Mouse (Mus musculus) central nervous system, embryonic 14 days (tissue): ENCODE measurements around the gene Eef1a2. TPM values are rescaled to one million over a fixed set of nuclear protein-coding genes. Genes with fewer than 3 reads are reported as not detected.

ENCODE experiments used
- polyA plus RNA-seq: library from polyadenylated mRNA; depleted of rRNA; stranded (reverse); fragments of >200 nt; gene quantifications from 2 replicates; pipeline ENCODE4 v1.2.3, GENCODE M21; 2012; rRNA removed

Eef1a2 gene
- polyA plus RNA-seq, result 86.1 and 90.0 TPM in 2 replicates

GRCm38 (mm10) chr2:181156248-181157121, at the start of gene Eef1a2:
Gene Eef1a2 (minus strand): TSS chr2:181157014.

GRCm38 (mm10) chr2:181202422-181202821, 45.6 kb upstream of the Eef1a2 start, which contains the start of gene Ptk6:
Gene Ptk6 (minus strand): TSS chr2:181202789.

DNA sequence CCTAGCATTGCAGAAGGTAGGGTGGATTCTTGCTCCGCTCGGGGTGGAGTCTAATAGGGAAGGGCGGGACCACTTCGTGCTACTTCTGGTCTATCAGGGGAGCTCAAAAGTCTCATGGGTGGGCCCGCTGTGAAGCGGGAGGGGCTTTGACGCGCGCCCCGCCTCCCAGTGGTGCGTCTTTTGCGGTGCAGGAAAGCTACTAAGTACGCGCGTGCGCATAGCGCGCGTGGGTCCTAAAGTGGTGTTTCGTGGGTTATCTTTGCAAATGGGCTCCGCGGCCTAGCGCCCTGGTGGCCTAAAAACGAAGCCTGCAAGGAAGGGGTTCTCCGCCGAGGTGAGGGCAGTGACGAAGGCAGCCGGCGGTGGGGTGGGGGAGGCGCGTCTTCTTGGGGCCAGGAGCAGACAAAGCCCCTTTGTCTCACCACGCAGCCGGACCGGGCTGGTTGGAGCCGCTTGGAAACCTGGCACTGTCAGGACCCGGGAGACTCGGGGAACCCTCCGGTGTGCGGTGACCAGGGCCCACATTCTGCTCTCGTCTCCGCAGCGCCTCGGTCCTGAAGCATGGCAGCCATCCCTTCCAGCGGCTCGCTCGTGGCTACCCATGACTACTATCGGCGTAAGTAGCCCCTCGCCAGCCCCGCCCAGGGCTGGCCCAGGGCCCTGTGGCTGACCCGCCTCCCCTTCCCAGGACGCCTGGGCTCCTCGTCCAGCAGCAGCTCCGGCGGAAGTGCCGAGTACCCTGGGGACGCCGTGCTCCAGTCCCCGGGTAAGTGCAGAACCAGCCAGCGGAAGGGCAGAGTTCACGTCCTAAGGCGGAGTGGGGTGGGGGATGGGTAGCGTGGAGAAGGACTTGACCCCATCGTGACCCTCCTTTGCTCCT, 30.5 kb upstream of the Eef1a2 start, which contains the start of gene Ppdpf:
Ppdpf (plus strand) TSS at position 127 of the 880 bp plus-strand sequence.

GRCm38 (mm10) chr2:181134591-181135445, 22.0 kb downstream of the Eef1a2 start, which contains the start of gene Kcnq2:
Gene Kcnq2 (minus strand): TSS chr2:181135300.

Other genes starting within 250 kb of the Eef1a2 start
- 57.7 and 65.5 TPM in 2 replicates for gene Ythdf1, start 236.1 kb downstream of the Eef1a2 start, polyA plus RNA-seq
- 0.04 and 0.10 TPM in 2 replicates for gene Birc7, start 228.0 kb downstream of the Eef1a2 start, polyA plus RNA-seq
- 49.7 and 53.1 TPM in 2 replicates for gene Nkain4, start 202.3 kb downstream of the Eef1a2 start, polyA plus RNA-seq
- gene Arfgap1, start 189.8 kb downstream of the Eef1a2 start, polyA plus RNA-seq, result 105 and 122 TPM in 2 replicates
- gene Col20a1, start 170.5 kb downstream of the Eef1a2 start, polyA plus RNA-seq, result 0.96 and 2.4 TPM in 2 replicates
- gene Chrna4, start 113.5 kb downstream of the Eef1a2 start, polyA plus RNA-seq, result 13.0 and 15.8 TPM in 2 replicates
- gene Kcnq2, start 21.7 kb downstream of the Eef1a2 start, polyA plus RNA-seq, result 66.5 and 69.9 TPM in 2 replicates
- 247 and 280 TPM in 2 replicates for gene Ppdpf, start 30.2 kb upstream of the Eef1a2 start, polyA plus RNA-seq
- 0.02 and 0.03 TPM in 2 replicates for gene Ptk6, start 45.8 kb upstream of the Eef1a2 start, polyA plus RNA-seq
- 0.15 and 0.21 TPM in 2 replicates for gene Srms, start 56.2 kb upstream of the Eef1a2 start, polyA plus RNA-seq
- gene Fndc11, start 63.0 kb upstream of the Eef1a2 start, polyA plus RNA-seq, result 0.07 and 0.09 TPM in 2 replicates
- 2.3 and 3.6 TPM in 2 replicates for gene Helz2, start 85.0 kb upstream of the Eef1a2 start, polyA plus RNA-seq
- gene Gmeb2, start 131.0 kb upstream of the Eef1a2 start, polyA plus RNA-seq, result 32.1 and 35.0 TPM in 2 replicates
- gene Stmn3, start 157.5 kb upstream of the Eef1a2 start, polyA plus RNA-seq, result 686 and 740 TPM in 2 replicates
- 119 and 121 TPM in 2 replicates for gene Rtel1, start 162.7 kb upstream of the Eef1a2 start, polyA plus RNA-seq
- 122 and 128 TPM in 2 replicates for gene Zgpat, start 207.9 kb upstream of the Eef1a2 start, polyA plus RNA-seq
- gene Arfrp1, start 208.4 kb upstream of the Eef1a2 start, polyA plus RNA-seq, result 106 and 119 TPM in 2 replicates
- gene Lime1, start 223.1 kb upstream of the Eef1a2 start, polyA plus RNA-seq, result 110 and 111 TPM in 2 replicates